In the genomic region with DNA sequence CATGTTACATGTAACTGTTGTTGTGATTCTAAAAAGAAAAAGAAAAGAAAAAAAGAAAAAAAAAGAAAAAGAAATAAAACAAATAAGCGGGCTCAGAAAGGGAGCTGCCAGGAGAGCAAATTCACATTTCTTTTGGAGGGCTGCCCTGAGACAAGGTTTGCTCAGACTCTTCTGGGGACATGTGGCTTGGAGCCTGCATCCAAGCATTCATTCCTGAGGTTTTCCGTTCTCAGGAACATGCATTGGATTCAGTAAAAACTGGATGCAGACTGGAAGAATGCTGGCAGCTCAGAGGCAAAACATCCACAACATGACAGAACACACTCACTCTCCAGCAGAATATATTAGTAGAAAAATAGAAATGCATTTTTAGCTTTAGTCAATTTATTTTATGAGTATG, we compare ENCODE assay signal across 22 mouse cellular contexts. TPM values are rescaled to one million over a fixed set of nuclear protein-coding genes. Genes with fewer than 3 reads are reported as not detected.
"Had no signal": no experiment of that assay in that cellular context is flagged by ENCODE, and none has a peak within 500 bp of the region (broad histone marks: within the 10 kb centered on the region; RNA-seq: fewer than 3 reads in every experiment).

No protein-coding gene starts in this region.

- H3K4me1 ChIP-seq: megakaryocyte, embryonic 14.5 days; midbrain, embryonic 13.5 days; midbrain, embryonic 15.5 days; neural tube, embryonic 12.5 days had no signal

- H3K27ac ChIP-seq: macrophage; midbrain, embryonic 13.5 days; midbrain, embryonic 15.5 days; neural tube, embryonic 12.5 days had no signal

- H3K4me3 ChIP-seq: megakaryocyte, embryonic 14.5 days; midbrain, embryonic 13.5 days; midbrain, embryonic 15.5 days; neural tube, embryonic 12.5 days had no signal

- H3K9ac ChIP-seq: lung, embryonic 14.5 days; midbrain, embryonic 13.5 days; midbrain, embryonic 15.5 days; neural tube, embryonic 12.5 days had no signal

- H3K4me2 ChIP-seq: lung, embryonic 14.5 days; midbrain, embryonic 11.5 days; midbrain, embryonic 13.5 days; midbrain, embryonic 15.5 days; neural tube, embryonic 12.5 days had no signal

- H3K36me3 ChIP-seq: midbrain, embryonic 13.5 days; midbrain, embryonic 15.5 days; neural tube, embryonic 12.5 days had no signal

- DNase-seq: lung, adult 18-20 months; lung, embryonic 14.5 days; lung, postnatal 10 days; right cerebral cortex, postnatal 14 days; spleen, adult 18-20 months; thymus, adult 18-20 months; thymus, postnatal 14 days; thymus, postnatal 36 days had no signal

- H3K9me3 ChIP-seq: midbrain, embryonic 13.5 days; midbrain, embryonic 15.5 days; neural tube, embryonic 12.5 days had no signal

- ATAC-seq: midbrain, embryonic 13.5 days; midbrain, embryonic 15.5 days had no signal

- H3K27me3 ChIP-seq: megakaryocyte, embryonic 14.5 days; midbrain, embryonic 13.5 days; midbrain, embryonic 15.5 days; neural tube, embryonic 12.5 days had no signal

RNA-seq across cellular contexts. Expression of a gene that starts 14.8 kb away (rescaled TPM):
- polyA plus RNA-seq: lung, embryonic 14.5 days; macrophage; midbrain, embryonic 13.5 days; midbrain, postnatal 0 days; neural tube, embryonic 14.5 days; small intestine, adult 2 months; stomach, embryonic 14.5 days had no signal

RNA-seq across cellular contexts. Expression of a gene that starts 35.2 kb away (rescaled TPM):
- polyA plus RNA-seq: liver, embryonic 16.5 days; lung, embryonic 14.5 days; lung, embryonic 16.5 days; macrophage; midbrain, embryonic 11.5 days; midbrain, embryonic 13.5 days; midbrain, embryonic 15.5 days; midbrain, postnatal 0 days; neural tube, embryonic 14.5 days; small intestine, adult 2 months; stomach, embryonic 14.5 days; stomach, embryonic 16.5 days; thymus, postnatal 0 days had no signal

RNA-seq across cellular contexts. Expression of a gene that starts 50.4 kb away (rescaled TPM):
- polyA plus RNA-seq: macrophage had no signal
